Mouse (Mus musculus) gastrocnemius, postnatal 36 days (tissue): ENCODE data around the gene Hfe. TPM values are rescaled to one million over a fixed set of nuclear protein-coding genes. Genes with fewer than 3 reads are reported as not detected.
"Not testable (repeated sequence)": the region's sequence is repeated elsewhere in the genome, so short reads cannot be mapped to it uniquely, and the experiment has no call there.

ENCODE experiments used
- DNase-seq, 2 experiments: peaks; one replicate each; pipeline ENCODE4 v3.0.0; 2022
- intact Hi-C: fragments of 180-260 bp; cut with DNase I; formaldehyde crosslinking; loops from one replicate; pipeline ENCODE4 v1.15.1; 2025
- long read RNA-seq, 2 experiments: library from polyadenylated mRNA; stranded (forward); transcript quantifications; one replicate each; pipeline ENCODE4 v2.0.0; 2021
- total RNA-seq, 2 experiments: library from RNA; stranded (reverse); gene quantifications; 2 replicates each; pipeline ENCODE4 v1.2.3; 2021

Hfe gene
- total RNA-seq = 10 to 100 TPM; 17.6 to 27.0 TPM
- long read RNA-seq, experiment 1, transcript Hfe-203 (5 exons, 816 nt) = major isoform, 14 of 28 reads
- long read RNA-seq, experiment 1, transcript Hfe-202 (6 exons, 3,572 nt) = minor isoform, 13 of 28 reads
- long read RNA-seq, experiment 1, partial matches to known transcripts = 0 of 28 reads
- long read RNA-seq, experiment 1, other reads (novel, unspliced or antisense) = 1 of 28 reads
- long read RNA-seq, experiment 2, transcript Hfe-203 (5 exons, 816 nt) = minor isoform, 10 of 36 reads
- long read RNA-seq, experiment 2, transcript Hfe-202 (6 exons, 3,572 nt) = major isoform, 18 of 36 reads
- long read RNA-seq, experiment 2, partial matches to known transcripts = 5 of 36 reads
- long read RNA-seq, experiment 2, other reads (novel, unspliced or antisense) = 2 of 36 reads

DNA sequence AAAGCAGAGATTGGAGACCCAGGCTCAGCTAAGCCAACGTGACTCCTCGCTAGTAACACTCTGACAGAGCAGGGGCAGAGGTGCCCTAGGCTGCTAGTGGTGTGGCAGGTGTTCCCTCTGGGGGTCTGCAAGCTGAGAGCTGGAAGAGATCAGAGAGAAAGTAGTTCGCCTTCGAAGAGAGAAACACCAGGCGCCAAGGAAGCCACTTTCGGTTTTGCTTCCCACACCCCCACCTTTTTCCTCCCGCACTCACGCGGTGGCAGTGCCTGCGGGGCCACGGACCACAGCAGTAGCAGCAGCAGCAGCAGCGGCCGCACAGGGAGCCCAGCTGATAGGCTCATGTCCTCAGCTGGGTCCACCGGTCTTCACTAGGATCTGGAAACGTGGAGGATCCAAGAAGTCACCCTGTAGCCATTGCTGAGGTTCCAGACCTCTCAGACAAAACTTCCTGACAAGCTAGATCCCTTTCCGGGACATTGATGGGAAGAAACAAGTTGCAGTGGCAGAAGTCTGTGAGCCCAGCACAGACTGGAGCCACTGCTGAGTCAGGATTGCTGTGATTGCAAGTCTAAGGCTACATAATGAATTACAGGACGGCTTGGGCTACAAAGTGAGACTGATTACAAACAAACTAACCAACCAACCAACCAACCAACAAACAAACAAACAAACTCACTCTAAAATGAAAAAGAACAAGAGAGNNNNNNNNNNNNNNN lies at the start of gene Hfe:
Gene Hfe (minus strand): TSS at position 481 of the 716 bp plus-strand sequence.
- peak; percentile 30 to 42 for DNase-seq
- intact Hi-C loops = no loop called here

DNA sequence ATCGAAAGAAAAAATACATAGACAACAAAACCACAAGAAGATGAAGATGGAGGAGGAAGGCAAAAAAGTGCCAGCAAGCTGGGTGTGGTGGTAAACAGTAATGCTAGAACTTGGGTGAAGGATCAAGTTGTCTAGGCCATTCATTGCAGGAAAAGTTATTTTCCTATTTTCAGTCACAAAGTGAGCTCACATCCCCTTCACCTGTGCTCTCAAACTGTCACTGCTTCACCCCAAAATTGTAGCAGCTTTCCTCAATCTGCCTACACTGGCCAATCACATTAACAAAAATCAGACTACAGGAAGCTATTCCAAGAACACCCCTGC lies 49.2 kb upstream of the Hfe start:
- intact Hi-C loops = loop anchor here (10.0 kb wide), 1 partner anchor 1715 kb away; the partner anchor contains the start of genes Hist1h2ag, Hist1h2bj and Hist1h4i
- no peak for DNase-seq

DNA sequence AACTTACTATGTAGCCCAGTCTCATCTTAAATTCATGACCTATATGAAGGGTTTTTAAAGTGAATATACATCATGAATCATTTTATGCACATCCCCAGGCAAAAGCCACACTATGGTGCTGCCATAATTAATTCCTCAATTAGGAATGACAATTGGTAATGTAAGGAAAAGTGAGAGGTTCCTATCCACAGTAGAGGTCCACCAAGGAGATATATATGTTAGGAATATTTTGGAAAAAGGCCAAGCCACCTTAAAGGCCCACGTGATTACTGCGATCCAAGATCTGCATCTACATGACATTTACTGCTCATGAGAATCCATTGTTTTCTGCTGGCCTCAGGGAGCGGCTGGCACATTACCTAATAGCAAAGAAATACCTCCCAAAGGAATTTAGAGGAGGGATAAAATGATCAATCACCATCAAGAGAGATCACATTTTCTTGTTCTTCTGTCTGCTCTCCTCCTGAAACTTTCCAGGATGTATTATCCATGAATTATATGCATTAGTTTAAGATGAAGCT lies 48.7 kb upstream of the Hfe start:
- DNase-seq = no peak
- intact Hi-C loops = loop anchor here (10.0 kb wide), 1 partner anchor 1715 kb away; the partner anchor contains the start of genes Hist1h2ag, Hist1h2bj and Hist1h4i

DNA sequence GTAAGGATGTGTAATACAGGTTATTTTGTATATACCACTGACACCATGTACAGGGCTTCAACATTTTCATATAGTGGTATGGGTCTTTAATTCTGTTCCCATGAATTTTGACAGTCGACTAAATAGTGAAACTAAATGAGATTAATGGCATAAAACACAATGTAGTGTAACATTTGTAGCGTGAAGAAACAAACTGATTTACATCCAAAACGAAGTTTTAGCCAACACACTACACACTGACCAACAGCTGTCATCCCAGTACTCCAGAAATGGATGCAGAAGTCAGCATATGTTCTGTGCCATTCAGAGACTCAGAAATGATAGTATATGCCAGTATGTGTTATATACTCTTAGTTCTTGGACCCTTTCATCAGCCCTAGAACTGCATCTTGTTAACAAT lies 47.3 kb upstream of the Hfe start:
- no peak for DNase-seq
- intact Hi-C loops = loop anchor here (10.0 kb wide), 1 partner anchor 1713 kb away; the partner anchor contains the start of genes Hist1h2ag, Hist1h2bj and Hist1h4i

DNA sequence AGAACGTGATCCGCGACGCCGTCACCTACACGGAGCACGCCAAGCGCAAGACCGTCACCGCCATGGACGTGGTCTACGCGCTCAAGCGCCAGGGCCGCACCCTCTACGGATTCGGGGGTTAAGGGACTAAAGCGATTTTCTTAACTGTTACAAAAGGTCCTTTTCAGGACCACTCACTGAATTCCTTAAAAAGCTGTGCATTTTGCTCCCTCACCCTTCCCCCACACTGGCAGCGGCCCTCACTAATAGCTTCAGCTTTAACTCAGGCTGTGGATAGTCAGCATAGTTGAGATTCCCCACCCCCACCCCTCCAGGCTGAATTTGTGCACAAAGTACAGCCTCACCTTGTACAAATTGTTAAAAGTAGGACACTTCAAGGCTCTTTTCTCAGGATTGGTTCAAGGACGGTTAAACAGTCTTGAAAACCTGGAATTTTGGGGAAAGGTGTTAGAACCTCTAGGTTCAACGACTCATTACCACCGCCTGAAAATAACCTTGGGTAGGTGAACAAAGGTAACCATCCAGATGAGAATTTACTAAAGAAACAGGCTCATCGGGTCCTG lies 46.6 kb upstream of the Hfe start:
- intact Hi-C loops = loop anchor here (10.0 kb wide), 1 partner anchor 1712 kb away; the partner anchor contains the start of genes Hist1h2ag, Hist1h2bj and Hist1h4i
- DNase-seq = no peak

DNA sequence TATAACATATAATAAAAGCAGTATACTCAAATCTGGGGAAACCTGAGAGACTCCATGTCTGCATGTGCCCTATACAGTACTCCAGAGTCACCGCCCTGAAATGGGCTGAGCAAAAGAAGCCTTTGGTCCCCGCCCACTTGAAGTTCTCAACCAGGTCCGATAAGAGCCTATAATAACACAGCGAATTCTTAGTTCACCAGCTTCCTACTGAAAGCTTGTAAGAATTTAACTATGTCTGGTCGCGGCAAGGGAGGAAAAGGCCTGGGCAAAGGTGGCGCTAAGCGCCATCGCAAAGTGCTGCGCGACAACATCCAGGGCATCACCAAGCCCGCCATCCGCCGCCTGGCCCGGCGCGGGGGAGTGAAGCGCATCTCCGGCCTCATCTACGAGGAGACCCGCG lies 46.1 kb upstream of the Hfe start, which contains the start of gene Hist1h4b:
Gene Hist1h4b (plus strand): TSS at position 224 of the 400 bp plus-strand sequence.
- intact Hi-C loops = loop anchor here (10.0 kb wide), 1 partner anchor 1712 kb away; the partner anchor contains the start of genes Hist1h2ag, Hist1h2bj and Hist1h4i
- peak; percentile 47 to 70 for DNase-seq

DNA sequence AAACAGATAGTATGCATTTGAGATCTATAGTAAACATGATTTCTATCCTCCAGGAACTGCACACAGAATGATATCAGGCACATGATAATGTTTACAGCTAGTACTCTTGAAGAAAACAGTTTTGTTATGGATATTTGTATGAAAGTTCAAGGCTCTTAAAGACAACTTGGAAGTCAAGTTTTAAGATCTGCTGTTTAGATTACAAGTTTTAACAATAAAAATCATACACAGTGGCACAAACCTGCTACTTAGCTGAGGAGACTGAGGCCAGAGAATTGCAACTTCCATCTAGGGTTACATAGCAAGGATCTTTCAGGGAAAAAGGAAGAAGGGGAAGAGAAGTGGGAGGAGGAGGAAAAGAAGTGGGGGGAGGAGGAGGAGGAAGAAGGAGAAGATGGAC lies 44.3 kb upstream of the Hfe start:
- intact Hi-C loops = loop anchor here (10.0 kb wide), 1 partner anchor 1710 kb away; the partner anchor contains the start of genes Hist1h2ag, Hist1h2bj and Hist1h4i
- no peak for DNase-seq

DNA sequence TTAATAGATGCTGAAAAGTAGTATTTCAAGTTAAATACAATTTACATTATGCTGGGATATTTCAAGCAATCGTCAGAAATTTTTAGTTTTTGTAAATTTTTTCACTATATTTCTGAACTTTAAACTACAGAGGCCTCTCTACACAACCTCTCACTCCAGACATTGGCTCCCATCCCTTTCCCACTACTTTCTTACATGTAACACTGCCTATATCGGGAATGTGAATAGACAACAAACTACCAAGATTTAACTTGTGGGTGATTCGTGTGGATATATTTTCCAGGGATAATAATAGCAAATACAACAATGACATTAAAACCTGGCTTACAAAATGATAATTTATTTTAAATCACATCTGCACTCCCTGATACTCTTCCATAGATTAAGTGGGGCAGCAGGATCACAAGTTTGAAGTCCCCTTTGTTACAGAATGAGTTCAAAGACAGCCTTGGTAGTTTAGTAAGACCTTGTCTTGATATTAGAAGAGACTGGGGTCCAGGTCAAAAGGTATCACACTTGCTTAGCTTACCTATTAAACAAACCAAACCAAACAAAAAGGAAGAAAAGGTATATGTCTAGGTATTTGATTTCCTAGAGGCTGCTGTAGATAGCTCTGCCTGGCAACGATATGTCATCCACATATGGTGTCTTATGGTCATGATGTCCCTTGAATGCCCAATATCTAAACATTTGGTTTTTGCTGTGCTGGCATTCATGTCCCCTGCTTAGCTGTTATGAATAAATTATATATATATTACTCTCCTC lies 42.8 kb upstream of the Hfe start:
- DNase-seq = no peak
- intact Hi-C loops = loop anchor here (10.0 kb wide), 1 partner anchor 1709 kb away; the partner anchor contains the start of genes Hist1h2ag, Hist1h2bj and Hist1h4i

DNA sequence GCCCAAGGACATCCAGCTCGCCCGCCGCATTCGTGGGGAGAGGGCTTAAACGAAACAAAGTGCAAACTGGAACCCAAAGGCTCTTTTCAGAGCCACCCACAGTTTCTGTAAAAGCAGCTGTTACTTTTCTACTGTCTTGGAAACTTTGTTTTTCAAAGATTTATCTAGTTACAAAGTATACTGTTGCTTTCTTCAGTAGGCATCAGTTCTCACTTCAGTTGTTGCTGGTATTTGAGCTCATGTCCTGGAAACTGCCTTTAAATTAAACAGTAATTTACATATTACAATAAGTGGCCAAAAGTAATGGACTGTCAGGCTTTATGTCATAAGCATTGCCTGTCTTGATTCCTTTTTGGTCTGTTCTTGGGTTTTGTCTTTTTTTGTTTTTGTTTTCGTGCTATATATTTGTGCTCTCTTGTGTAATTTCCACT lies 42.1 kb upstream of the Hfe start:
- no peak for DNase-seq
- intact Hi-C loops = loop anchor here (10.0 kb wide), 1 partner anchor 1708 kb away; the partner anchor contains the start of genes Hist1h2ag, Hist1h2bj and Hist1h4i

DNA sequence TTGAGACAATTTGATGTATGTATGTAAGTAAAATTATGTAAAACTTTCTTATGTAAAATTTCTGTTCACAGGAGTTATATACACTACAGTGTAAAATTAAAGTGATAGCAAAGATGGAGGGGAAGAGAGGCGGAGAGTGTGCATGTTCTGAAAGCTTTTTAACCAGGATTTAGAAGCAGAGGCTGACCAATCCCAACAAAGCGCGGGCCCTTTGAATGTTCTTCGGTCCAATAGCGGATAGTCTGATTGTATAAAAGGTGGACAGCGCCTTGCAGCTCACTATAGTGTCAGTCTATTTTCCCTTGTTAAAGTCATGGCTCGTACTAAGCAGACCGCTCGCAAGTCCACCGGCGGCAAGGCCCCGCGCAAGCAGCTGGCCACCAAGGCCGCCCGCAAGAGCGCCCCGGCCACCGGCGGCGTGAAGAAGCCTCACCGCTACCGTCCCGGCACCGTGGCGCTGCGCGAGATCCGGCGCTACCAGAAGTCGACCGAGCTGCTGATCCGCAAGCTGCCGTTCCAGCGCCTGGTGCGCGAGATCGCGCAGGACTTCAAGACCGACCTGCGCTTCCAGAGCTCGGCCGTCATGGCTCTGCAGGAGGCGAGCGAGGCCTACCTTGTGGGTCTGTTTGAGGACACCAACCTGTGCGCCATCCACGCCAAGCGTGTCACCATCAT lies 41.5 kb upstream of the Hfe start, which contains the start of gene Hist1h3b:
Gene Hist1h3b (plus strand): TSS at position 201 of the 675 bp plus-strand sequence.
- intact Hi-C loops = loop anchor here (10.0 kb wide), 1 partner anchor 1707 kb away; the partner anchor contains the start of genes Hist1h2ag, Hist1h2bj and Hist1h4i
- peak; percentile 63 to 71 for DNase-seq

DNA sequence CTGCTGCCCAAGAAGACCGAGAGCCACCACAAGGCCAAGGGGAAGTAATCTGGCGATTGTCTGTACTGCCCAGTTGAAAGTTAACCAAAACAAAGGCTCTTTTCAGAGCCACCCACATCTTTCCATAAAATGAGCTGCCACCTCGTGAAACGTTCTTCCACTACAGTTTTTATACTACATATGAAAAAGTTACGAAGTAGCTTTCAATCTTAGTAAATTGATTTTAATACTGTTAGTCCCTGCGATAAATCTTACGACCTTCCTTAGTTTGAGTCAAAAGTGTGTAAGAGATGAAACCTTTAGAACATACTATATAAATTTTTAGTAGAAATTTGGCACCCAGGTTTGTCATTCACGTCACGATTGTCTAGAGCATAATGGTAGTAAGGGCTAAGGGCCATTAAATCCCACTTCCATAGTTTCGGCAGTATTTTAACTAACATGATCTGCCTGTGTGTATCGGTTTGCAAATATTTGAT lies 40.9 kb upstream of the Hfe start:
- intact Hi-C loops = loop anchor here (10.0 kb wide), 1 partner anchor 1707 kb away; the partner anchor contains the start of genes Hist1h2ag, Hist1h2bj and Hist1h4i
- no peak for DNase-seq

DNA sequence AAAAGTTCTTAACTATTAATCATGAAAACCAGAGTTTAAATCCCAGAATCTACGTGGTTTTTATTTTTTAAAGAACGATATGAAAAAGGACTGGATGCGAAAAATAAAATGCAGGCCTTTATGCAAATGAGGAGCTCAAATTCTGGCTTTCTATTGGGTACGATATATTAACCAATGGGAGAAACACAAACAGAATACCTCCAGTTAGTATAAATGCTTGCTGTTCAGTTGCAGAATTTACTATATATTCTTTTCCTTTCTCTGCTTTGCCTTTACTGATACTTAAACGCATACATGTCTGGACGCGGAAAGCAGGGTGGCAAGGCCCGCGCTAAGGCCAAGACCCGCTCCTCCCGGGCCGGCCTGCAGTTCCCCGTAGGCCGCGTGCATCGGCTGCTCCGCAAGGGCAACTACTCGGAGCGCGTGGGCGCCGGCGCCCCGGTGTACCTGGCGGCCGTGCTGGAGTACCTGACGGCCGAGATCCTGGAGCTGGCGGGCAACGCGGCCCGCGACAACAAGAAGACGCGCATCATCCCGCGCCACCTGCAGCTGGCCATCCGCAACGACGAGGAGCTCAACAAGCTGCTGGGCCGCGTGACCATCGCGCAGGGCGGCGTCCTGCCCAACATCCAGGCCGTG lies 40.3 kb upstream of the Hfe start, which contains the start of gene Hist1h2ab:
Gene Hist1h2ab (plus strand): TSS at position 288 of the 639 bp plus-strand sequence.
- intact Hi-C loops = loop anchor here (10.0 kb wide), 1 partner anchor 1706 kb away; the partner anchor contains the start of genes Hist1h2ag, Hist1h2bj and Hist1h4i
- DNase-seq = not testable (repeated sequence)

DNA sequence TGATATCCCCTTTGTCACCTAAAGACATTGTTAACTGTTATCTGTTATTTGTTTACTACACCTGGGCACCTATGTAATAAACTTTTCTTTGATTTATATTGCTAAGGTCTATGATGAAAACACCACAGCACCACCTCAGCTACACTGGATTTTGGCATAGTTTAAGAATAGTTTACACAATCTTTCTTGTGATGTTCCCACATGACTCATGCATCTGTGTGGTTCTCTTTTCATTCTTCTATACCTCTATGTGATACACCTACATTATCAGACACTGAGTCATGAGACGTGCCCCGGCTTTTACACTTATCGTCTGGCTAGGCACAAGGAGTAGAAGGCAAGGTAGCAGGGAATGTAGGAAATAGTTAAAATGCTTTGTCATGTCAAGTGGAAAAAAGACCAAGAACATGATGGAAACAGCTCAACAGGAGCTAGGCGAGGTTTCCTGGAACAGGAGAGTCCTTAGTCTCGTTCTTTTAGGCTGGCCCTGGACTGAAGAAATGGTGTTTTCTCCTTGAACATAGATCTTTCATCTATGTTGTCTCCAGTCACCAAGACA lies 39.0 kb upstream of the Hfe start:
- no peak for DNase-seq
- intact Hi-C loops = loop anchor here (5.0 to 10.0 kb wide), 2 partner anchors 167 to 1705 kb away; partner anchors contain the start of genes Hist1h2ag, Hist1h2bj, Hist1h4d and Hist1h4i

DNA sequence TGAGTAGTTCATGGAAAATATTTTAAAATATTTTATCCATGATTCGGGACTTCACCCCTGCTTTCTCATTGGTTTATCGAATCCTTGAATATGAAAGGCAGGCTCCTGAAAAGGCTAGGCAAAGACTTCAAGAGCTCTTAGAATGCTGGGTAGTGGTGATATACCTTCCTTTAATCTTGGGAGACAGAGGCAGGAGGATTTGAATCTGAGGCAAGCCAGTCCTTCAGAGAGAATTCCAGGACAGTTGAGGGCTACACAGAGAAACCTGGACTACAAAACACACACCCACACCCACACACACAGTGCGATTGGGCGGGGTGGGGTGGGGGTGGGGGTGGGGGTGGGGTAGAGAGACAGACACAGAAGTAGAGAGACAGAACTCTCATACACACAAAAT lies 37.2 kb upstream of the Hfe start:
- intact Hi-C loops = loop anchor here (5.0 kb wide), 1 partner anchor 166 kb away; the partner anchor contains the start of gene Hist1h4d
- DNase-seq = no peak

DNA sequence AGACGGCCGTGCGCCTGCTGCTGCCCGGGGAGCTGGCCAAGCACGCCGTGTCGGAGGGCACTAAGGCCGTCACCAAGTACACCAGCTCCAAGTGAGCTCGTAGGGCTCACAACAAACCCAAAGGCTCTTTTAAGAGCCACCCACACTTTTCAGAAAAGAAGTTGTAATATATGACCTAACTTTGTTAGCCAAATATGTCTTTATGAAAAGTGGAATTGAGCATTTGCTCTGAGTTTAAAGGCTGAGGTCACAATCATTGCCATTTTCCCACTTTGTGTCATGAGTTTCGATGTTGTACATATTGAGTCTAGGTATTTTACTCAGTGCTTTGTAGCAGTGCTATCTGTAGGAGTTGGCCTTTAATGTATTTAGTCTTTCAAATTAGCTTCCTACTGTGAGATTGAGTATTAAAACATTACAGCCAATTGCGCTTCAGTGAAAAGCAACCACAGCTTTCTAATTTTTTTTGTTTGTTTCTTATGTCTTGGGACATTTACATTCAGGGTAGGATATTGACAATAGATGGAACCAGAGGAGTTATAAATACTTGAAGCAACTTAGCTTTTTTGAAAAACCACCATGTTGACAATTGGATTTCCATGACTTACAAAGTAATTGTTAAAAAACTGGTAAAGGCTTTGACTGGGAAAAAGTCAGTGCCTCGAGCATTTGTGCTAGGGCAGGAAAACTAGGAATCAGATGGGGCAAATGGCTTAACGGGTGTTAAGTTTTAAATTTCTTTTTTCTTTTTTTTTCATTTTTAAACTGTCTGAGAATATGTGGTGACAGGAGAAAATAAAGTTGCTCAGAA lies 36.6 kb upstream of the Hfe start:
- intact Hi-C loops = loop anchor here (5.0 kb wide), 1 partner anchor 165 kb away; the partner anchor contains the start of gene Hist1h4d
- no peak for DNase-seq
